Mouse (Mus musculus) heart, adult 2 months (tissue): ENCODE results near the gene Henmt1.

Experiments
- CTCF ChIP-seq: fragments of 200-600 bp; IDR thresholded peaks from 2 replicates; pipeline ENCODE4 v1.8.1; 2022; ENCODE audit warnings: antibody characterized with exemption, mild to moderate bottlenecking, moderate library complexity
- EP300 ChIP-seq: fragments of 200-500 bp; IDR thresholded peaks from 2 replicates; pipeline ENCODE4 v1.6.1; 2011; ENCODE audit warnings: low read depth, low read length, control low read depth; ENCODE audit not compliant: insufficient read depth
- POLR2A ChIP-seq: fragments of 200-500 bp; IDR thresholded peaks from 2 replicates; pipeline ENCODE4 v1.6.1; 2011; ENCODE audit warnings: mild to moderate bottlenecking, low read depth, low read length, control low read depth; ENCODE audit not compliant: insufficient read depth

- TF ChIP-seq EP300: no peak
- TF ChIP-seq POLR2A: no peak
- no peak for TF ChIP-seq CTCF
Observed at GRCm38 (mm10) chr3:108926308-108926707, 13.4 kb upstream of the Henmt1 start.
